Mouse (Mus musculus) C2C12 (cell line): Measurements from ENCODE around the gene 1700030J22Rik.

Experiments used
- CEBPB ChIP-seq: IDR thresholded peaks from one replicate; pipeline ENCODE4 v1.6.1; 2011; ENCODE audit warnings: low read depth, mild to moderate bottlenecking, control low read depth, moderate library complexity
- CTCF ChIP-seq: IDR thresholded peaks from one replicate; pipeline ENCODE4 v1.5.1; 2011; ENCODE audit not compliant: control insufficient read depth, insufficient read depth, insufficient read length
- FOSL1 ChIP-seq: IDR thresholded peaks from one replicate; pipeline ENCODE4 v1.8.0; 2011; ENCODE audit warnings: mild to moderate bottlenecking, low read length; ENCODE audit not compliant: poor library complexity, insufficient read depth, severe bottlenecking
- MAX ChIP-seq: IDR thresholded peaks from one replicate; pipeline ENCODE4 v1.6.1; 2011; ENCODE audit warnings: mild to moderate bottlenecking, control low read depth
- MYOD1 ChIP-seq: IDR thresholded peaks from one replicate; pipeline ENCODE4 v1.6.1; 2011; ENCODE audit warnings: low read depth; ENCODE audit not compliant: control insufficient read depth, insufficient read length
- MYOG ChIP-seq: IDR thresholded peaks from one replicate; pipeline ENCODE4 v1.6.1; 2011; ENCODE audit not compliant: control insufficient read depth, insufficient read length; ENCODE audit errors: extremely low read depth

DNA sequence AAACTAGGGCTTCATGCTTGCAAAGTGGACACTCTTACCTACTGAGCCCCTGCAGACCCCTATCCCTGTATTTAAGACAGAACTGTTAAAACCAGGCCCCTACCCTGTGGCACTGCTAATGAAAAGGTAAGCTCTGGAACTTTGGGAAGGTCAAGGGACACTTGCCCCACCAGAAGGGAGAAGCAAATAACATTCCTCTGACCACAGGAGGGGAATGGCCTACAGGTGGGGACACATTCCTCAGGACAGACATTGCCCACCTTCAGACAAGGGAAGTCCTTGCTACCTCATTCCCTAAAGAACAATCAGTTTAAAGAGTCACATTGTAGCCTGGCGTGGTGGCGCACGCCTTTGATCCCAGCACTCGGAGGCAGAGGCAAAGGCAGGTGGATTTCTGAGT, 39.1 kb upstream of the 1700030J22Rik start:
- no peak for TF ChIP-seq CTCF
- TF ChIP-seq FOSL1 = no peak
- TF ChIP-seq CEBPB = no peak
- TF ChIP-seq MYOG = no peak
- no peak for TF ChIP-seq MAX
- TF ChIP-seq MYOD1 = no peak
